Mouse (Mus musculus) midbrain, embryonic 13.5 days (tissue): ENCODE measurements around the gene Psap. TPM values are rescaled to one million over a fixed set of nuclear protein-coding genes. Genes with fewer than 3 reads are reported as not detected.

Experiments used
- ATAC-seq: fragments of 200-750 bp; cut with Nextera tagmentation; 2 replicates; pipeline ENCODE4 v1.8.0; 2017; ENCODE audit warnings: mild to moderate bottlenecking, moderate TSS enrichment, moderate library complexity
- H3K27ac ChIP-seq: fragments of 300-500 bp; sonication (generic); 2 replicates; pipeline ENCODE4 v1.5.1; 2015; ENCODE audit warnings: inconsistent platforms, mild to moderate bottlenecking, moderate library complexity
- H3K27me3 ChIP-seq: fragments of 300-500 bp; sonication (generic); 2 replicates; pipeline ENCODE4 v1.6.1; 2015; ENCODE audit warnings: mild to moderate bottlenecking, inconsistent platforms
- H3K36me3 ChIP-seq: fragments of 300-500 bp; sonication (generic); 2 replicates; pipeline ENCODE4 v1.6.1; 2015; ENCODE audit warnings: mild to moderate bottlenecking, inconsistent platforms
- H3K4me1 ChIP-seq: fragments of 300-500 bp; sonication (generic); replicated peaks from 2 replicates; pipeline ENCODE4 v1.6.1; 2015; ENCODE audit warnings: inconsistent platforms
- H3K4me2 ChIP-seq: fragments of 300-500 bp; sonication (generic); replicated peaks from 2 replicates; pipeline ENCODE4 v1.6.1; 2015; ENCODE audit warnings: moderate library complexity, mild to moderate bottlenecking, inconsistent platforms
- H3K4me3 ChIP-seq: fragments of 300-500 bp; sonication (generic); replicated peaks from 2 replicates; pipeline ENCODE4 v1.5.1; 2015; ENCODE audit warnings: mild to moderate bottlenecking, inconsistent platforms
- H3K9ac ChIP-seq: fragments of 300-500 bp; sonication (generic); replicated peaks from 2 replicates; pipeline ENCODE4 v1.6.1; 2015; ENCODE audit warnings: mild to moderate bottlenecking, inconsistent platforms
- H3K9me3 ChIP-seq: fragments of 300-500 bp; sonication (generic); 2 replicates; pipeline ENCODE4 v1.6.1; 2016; ENCODE audit warnings: mild to moderate bottlenecking, inconsistent platforms
- WGBS: fragments of 180-500 bp; shearing (Covaris S2); methylation state at CpG from one replicate; pipeline ENCODE4 v1.1.7; 2015; 5-methylcytosine and 5-hydroxymethylcytosine counted together
- polyA plus RNA-seq: library from polyadenylated mRNA; unstranded; fragments of >200 nt; fragmentation: Nextera tagmentation; extraction: Ambion mirVana; gene quantifications from 2 replicates; pipeline ENCODE4 v1.2.1, GENCODE M21; 2015

Psap gene
- polyA plus RNA-seq, 1 experiment from 2014 or later, result 154 TPM

DNA sequence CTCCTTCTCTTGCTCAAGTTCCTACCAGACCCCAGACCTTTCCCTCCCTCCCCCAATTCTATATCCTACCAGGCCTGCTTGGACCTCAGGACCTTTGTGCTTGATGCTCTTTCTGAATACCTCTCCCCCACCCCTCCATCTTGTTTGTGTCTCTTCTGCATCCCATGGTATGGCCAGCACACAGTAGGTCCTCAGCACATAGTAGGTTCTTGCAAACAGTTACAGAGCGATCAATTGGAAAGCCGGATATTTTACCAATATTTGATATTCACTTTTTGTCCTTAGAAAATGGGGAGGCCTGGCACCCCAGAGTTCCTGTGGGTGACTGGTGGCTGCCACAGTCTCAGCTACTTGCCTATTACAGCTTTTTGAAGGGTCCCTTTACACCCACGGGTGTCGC lies 57.6 kb downstream of the Psap start:
- Histone ChIP-seq H3K9ac (no peak overlapping the region), H3K4me1 (no peaks in the 10 kb centered on the region), H3K9me3 (no peaks in the 10 kb centered on the region), H3K27ac (no peak overlapping the region), H3K4me3 (no peak overlapping the region), H3K36me3 (no peaks in the 10 kb centered on the region), H3K27me3 (no peaks in the 10 kb centered on the region), H3K4me2 (no peak overlapping the region)
- ATAC-seq, result no peak
- WGBS, result 93% methylated on average over 4 of the region's 4 CpGs

DNA sequence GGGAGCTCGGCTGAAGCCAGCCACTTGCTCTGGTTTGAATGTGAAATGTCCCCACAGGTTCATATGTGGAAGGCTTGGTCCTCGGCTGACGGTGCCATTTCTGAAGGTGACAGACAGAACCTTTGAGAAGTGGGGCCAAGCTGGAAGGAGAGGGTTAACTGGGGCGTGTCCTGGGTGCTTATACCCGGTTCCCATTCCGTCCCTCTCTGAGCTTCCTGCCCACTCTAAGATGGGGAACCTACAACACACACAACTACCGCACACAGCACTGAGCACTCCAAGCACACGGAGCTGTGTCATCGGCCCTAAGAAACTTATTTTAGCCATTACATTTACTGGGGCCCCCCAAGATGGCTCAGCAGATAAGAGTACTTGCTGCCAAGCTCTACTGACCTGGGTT lies 64.1 kb downstream of the Psap start:
- H3K9ac ChIP-seq, result no peak overlapping the region
- no peak overlapping the region for H3K4me3 ChIP-seq
- no peak overlapping the region for H3K4me2 ChIP-seq
- peaks cover 12% of the 10 kb centered on the region for H3K27me3 ChIP-seq
- no peak for ATAC-seq
- 81% methylated on average over 9 of the region's 9 CpGs for WGBS
- H3K4me1 ChIP-seq, result peaks cover 11% of the 10 kb centered on the region
- no peaks in the 10 kb centered on the region for H3K36me3 ChIP-seq
- no peaks in the 10 kb centered on the region for H3K9me3 ChIP-seq
- H3K27ac ChIP-seq, result no peak overlapping the region

DNA sequence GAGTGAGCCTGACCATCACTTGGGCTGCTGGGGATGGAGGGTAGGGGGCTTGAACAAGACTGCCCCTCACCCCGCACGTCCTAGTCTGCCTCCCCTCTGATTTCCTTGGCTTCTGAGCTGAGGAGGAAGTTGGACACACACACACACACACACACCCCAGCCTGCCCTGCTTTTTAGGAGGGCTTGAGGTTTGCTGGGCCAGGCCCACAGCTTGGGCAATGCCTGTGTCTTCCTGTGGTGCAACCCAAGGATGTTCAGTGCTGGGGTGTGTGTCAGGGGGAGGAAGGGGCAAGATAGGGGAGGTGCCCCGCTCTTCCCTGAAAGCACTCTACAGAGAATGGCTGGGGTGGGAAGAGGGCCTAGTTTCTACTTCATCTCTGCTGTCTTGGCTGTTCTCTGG lies 66.7 kb downstream of the Psap start:
- Histone ChIP-seq H3K4me3 (no peak overlapping the region), H3K36me3 (no peaks in the 10 kb centered on the region), H3K9ac (no peak overlapping the region), H3K9me3 (no peaks in the 10 kb centered on the region), H3K4me2 (no peak overlapping the region), H3K4me1 (peaks cover 18% of the 10 kb centered on the region), H3K27me3 (peaks cover 25% of the 10 kb centered on the region), H3K27ac (no peak overlapping the region; the same call in 1 of the 2 replicates)
- WGBS, result 91% methylated on average over 3 of the region's 3 CpGs
- no peak for ATAC-seq

DNA sequence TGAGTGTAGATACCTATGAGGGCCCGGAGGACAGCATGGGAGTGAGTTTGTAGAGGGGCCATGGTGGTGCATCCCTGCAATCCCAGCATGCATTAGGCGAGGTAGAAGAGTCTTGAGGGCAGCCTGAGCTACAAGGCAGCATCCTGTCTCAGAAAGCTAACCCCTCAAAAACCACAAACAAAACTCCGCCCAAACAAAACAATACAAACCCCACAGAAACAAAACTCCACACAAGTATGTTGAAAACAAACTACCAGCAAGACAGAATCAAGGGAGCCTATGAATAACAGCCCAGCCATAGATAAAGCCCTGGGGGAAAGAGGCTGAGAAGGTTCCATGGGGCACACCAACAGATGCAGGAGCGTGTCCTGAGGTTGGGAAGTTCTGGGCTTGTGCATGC lies 68.6 kb downstream of the Psap start:
- 85% methylated on average over 4 of the region's 4 CpGs for WGBS
- Histone ChIP-seq H3K9me3 (no peaks in the 10 kb centered on the region), H3K27ac (no peak overlapping the region), H3K27me3 (peaks cover 25% of the 10 kb centered on the region), H3K4me1 (peaks cover 25% of the 10 kb centered on the region), H3K4me3 (no peak overlapping the region), H3K36me3 (no peaks in the 10 kb centered on the region), H3K4me2 (peak overlapping the region; percentile 42; the same call in 1 of the 2 replicates), H3K9ac (no peak overlapping the region)
- ATAC-seq, result no peak

DNA sequence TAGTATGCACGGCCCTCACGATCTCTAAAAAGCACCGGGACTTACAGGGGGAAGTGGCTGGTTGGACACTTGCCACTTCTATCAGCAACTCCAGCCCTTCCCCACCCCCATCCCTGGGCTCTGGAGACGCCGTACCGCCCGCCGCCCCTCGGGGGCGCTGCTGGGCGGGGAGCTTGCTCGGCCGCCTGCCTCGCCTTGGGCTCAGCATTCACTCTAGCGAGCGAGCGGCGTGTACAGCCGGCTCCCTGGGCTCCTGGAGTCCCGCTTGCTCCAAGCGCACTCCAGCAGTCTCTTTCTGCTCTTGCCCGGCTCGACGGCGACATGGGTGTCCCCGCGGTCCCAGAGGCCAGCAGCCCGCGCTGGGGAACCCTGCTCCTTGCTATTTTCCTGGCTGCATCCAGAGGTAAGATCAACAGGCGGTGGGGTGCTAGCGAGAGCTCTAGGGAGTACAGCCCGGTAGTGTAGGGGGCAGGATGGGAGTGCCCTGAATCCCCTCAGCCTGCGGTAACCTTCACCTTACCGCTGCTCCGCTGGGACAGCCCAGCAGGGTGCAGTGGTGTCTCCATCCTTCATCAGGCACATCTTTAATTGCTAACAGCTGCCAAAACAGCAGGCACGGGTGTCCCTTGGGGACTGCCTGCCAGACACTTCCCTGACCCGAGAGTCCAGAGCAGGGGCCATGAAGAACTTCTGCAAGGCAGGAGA lies 69.4 kb downstream of the Psap start, which contains the start of gene Vsir:
Vsir (plus strand) TSS at position 151 of the 705 bp plus-strand sequence.
- Histone ChIP-seq H3K36me3 (no peaks in the 10 kb centered on the region), H3K4me2 (peak within 1 kb of the TSS; percentile 42), H3K4me1 (peaks cover 33% of the 10 kb centered on the region), H3K4me3 (peak within 1 kb of the TSS; percentile 21), H3K27ac (no peak within 1 kb of the TSS), H3K9me3 (no peaks in the 10 kb centered on the region), H3K27me3 (peaks cover 25% of the 10 kb centered on the region), H3K9ac (peak within 1 kb of the TSS; percentile 44; the same call in 1 of the 2 replicates)
- WGBS, result under 1% methylated on average over 37 of the region's 37 CpGs
- ATAC-seq, result peak; percentile 31; the same call in 1 of the 2 replicates

DNA sequence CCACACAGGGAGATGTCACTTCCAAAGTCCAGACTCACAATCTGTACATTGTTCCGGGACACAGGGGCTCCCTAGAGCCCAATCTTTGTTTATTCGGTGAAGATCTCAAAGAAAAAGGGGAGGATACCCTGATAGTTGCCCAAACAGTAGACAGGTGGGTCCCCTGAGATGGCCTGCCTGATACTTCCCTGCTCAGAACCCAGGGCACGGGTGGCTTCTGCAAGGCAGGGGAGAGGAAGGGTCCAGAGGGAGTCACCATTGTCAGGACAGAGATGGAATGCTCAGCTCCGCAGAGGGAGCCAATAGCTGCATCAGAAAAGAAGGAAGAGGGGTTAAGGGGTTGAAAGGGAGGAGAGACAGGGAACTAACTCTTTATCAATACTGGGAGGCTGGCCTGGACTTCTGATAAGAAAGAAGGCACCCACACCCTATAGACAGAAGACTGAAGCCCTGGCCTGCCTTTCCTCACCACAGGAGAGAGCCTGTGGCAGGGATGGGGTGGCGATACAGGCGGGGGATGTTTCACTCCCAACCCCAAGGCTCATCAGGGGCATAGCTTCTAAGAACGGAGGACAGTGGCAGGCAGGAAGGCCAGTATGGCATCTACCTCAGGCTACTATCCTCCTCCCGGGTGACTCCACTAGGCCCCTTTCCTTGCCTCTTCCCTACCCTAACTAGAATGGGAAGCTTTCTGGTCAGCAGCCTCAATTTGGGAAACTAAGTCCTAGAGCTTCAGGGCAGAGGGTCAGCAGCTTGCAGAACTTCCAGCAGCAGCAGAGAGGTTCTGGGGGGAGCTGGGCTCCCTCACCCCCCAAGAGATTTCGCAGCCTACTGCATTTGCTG lies 70.6 kb downstream of the Psap start:
- no peak for ATAC-seq
- Histone ChIP-seq H3K36me3 (no peaks in the 10 kb centered on the region), H3K4me3 (no peak overlapping the region), H3K9ac (no peak overlapping the region), H3K4me2 (no peak overlapping the region), H3K9me3 (no peaks in the 10 kb centered on the region), H3K4me1 (peaks cover 37% of the 10 kb centered on the region), H3K27ac (no peak overlapping the region), H3K27me3 (peaks cover 25% of the 10 kb centered on the region)
- WGBS, result 31% methylated on average over 9 of the region's 9 CpGs

DNA sequence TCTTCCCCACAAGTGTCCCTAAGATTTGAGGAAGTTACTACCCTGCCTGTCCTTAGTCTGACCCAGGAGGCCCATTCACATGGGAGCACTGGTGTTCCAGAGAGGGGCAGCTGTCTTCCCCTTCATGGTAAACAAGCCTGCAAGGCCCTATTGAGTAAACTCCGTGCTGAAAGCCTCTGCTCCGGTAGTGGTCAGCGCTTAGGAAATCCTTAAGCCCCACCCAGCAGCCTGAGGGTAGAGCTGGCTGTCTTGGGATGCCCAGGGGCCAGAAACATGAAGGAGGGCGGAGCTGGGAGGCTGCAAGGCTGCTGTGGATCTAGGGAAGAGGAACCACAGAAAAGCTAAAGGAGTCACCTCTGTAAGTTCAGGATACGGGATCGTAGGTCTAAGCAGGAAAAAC lies 71.6 kb downstream of the Psap start:
- Histone ChIP-seq H3K27ac (no peak overlapping the region), H3K36me3 (no peaks in the 10 kb centered on the region), H3K9me3 (no peaks in the 10 kb centered on the region), H3K4me1 (peaks cover 42% of the 10 kb centered on the region), H3K27me3 (peaks cover 23% of the 10 kb centered on the region), H3K9ac (no peak overlapping the region), H3K4me2 (no peak overlapping the region), H3K4me3 (no peak overlapping the region)
- no peak for ATAC-seq
- 37% methylated on average over 6 of the region's 6 CpGs for WGBS

DNA sequence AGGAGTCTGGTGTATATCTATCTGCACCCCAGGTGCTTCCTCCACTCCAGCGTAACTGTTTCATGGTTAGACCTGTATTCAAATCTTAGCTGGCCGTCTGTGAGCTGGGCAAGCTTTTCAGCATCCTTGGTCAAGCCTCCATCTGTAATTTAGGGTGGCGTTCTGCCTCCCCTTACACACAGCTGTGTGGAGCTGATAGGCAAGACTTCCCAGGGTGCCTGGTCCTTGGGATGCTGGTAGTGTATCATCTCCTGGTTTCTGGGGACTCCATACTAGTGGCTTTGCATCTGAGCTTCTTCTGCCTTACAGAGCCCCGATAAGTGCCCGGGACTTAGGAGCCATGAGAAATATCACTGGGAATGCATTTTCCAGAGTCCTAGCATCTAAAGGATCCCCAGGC lies 72.2 kb downstream of the Psap start:
- no peak for ATAC-seq
- 90% methylated on average over 5 of the region's 5 CpGs for WGBS
- Histone ChIP-seq H3K27ac (no peak overlapping the region), H3K27me3 (peaks cover 21% of the 10 kb centered on the region), H3K4me2 (no peak overlapping the region), H3K4me3 (no peak overlapping the region), H3K9ac (no peak overlapping the region), H3K9me3 (no peaks in the 10 kb centered on the region), H3K4me1 (peaks cover 41% of the 10 kb centered on the region), H3K36me3 (no peaks in the 10 kb centered on the region)

DNA sequence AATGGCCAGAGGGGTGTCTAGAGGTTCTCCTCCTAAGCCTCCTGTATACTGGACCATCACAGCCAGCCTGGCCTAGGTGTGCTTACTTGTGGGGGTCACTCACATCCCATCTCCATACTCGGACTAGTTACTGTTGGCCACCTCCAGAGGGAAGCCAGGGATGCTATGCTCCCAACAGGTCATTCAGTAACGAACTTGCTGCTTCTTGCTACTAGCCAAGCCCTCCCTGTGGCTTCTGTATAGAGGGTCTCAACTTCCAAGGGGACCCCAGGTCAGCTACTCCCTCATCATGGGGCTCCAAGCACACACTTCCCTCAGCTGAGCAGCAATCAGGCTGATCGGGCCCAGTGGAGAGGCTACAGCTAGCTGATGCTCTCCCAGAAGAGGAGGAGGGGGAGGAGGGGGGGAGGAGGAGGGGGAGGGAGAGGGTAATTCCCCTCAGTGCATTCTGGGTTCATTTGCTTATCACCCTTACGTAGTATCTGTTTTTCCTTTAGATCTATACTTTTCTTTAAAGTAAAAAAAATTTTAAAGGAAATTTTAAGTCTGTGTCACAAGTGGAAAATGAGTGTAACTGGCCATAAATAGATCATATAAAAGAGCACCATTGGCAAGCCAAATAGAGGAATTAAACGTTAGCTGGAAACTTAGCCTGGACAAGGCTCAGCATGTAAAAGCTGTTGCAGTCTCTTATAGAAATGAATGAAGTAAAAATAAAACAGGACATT lies 72.8 kb downstream of the Psap start:
- no peak overlapping the region for H3K4me3 ChIP-seq
- no peak overlapping the region for H3K27ac ChIP-seq
- no peak overlapping the region for H3K9ac ChIP-seq
- H3K9me3 ChIP-seq, result no peaks in the 10 kb centered on the region
- WGBS, result 50% methylated on average over 5 of the region's 5 CpGs
- ATAC-seq, result no peak
- H3K36me3 ChIP-seq, result no peaks in the 10 kb centered on the region
- peaks cover 36% of the 10 kb centered on the region for H3K4me1 ChIP-seq
- H3K27me3 ChIP-seq, result peaks cover 21% of the 10 kb centered on the region
- H3K4me2 ChIP-seq, result no peak overlapping the region

DNA sequence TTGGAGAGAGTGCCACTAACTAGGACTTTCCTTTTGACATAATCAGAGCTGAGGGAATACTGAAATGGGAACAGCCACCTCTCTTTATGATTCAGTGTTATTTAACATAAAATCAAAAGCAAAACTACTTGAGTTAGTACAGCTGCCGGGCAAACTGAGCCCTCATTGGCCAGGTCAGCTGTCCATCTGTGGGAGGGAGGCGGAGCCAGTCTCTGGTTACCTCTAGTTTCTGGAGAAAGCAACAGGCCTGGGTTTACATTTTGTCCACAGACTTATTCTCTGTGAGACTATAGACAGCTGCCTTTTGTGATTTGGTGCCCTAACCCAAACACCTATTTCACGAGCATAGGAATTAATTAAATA lies 73.4 kb downstream of the Psap start:
- WGBS, result 54% methylated on average over 3 of the region's 3 CpGs
- no peaks in the 10 kb centered on the region for H3K36me3 ChIP-seq
- H3K27ac ChIP-seq, result no peak overlapping the region
- H3K27me3 ChIP-seq, result peaks cover 21% of the 10 kb centered on the region
- no peak overlapping the region for H3K4me2 ChIP-seq
- H3K4me1 ChIP-seq, result peaks cover 36% of the 10 kb centered on the region
- ATAC-seq, result no peak
- H3K9ac ChIP-seq, result no peak overlapping the region
- no peak overlapping the region for H3K4me3 ChIP-seq
- H3K9me3 ChIP-seq, result no peaks in the 10 kb centered on the region

DNA sequence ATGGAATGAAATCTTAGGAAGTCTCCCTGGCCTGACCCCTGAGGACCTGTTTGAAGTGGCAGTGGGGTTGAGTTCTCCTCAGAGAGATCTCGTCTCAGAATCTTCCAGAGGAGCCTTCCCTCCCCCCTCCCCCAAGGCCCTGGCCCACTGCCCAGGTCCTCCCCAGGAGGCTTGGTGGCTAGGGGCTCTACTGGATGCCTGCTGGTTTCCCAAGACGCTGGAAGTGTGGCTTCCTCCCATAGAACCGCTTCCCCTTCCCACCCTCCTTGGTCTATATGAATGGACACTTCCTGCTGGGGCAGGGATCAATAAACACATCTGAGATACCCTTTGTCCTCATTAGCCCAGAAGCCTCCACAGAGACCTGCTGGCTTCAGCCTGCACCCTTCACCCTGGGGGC lies 73.8 kb downstream of the Psap start:
- H3K27me3 ChIP-seq, result peaks cover 16% of the 10 kb centered on the region
- WGBS, result 29% methylated on average over 3 of the region's 3 CpGs
- ATAC-seq, result peak; percentile 17; the same call in 1 of the 2 replicates
- H3K27ac ChIP-seq, result peak overlapping the region; percentile 26; the same call in 1 of the 2 replicates
- H3K9me3 ChIP-seq, result no peaks in the 10 kb centered on the region
- H3K4me2 ChIP-seq, result no peak overlapping the region
- no peaks in the 10 kb centered on the region for H3K36me3 ChIP-seq
- H3K4me3 ChIP-seq, result no peak overlapping the region
- peaks cover 34% of the 10 kb centered on the region for H3K4me1 ChIP-seq
- H3K9ac ChIP-seq, result no peak overlapping the region
